Mouse (Mus musculus) urinary bladder, postnatal 4 days (tissue): ENCODE data around the gene Rhpn2.

Experiments used
- DNase-seq, 2 experiments: peaks; one replicate each; pipeline ENCODE4 v3.0.0; 2021 to 2022; ENCODE audit warnings: low spot score in 2 of 2

Gene Rhpn2

DNA sequence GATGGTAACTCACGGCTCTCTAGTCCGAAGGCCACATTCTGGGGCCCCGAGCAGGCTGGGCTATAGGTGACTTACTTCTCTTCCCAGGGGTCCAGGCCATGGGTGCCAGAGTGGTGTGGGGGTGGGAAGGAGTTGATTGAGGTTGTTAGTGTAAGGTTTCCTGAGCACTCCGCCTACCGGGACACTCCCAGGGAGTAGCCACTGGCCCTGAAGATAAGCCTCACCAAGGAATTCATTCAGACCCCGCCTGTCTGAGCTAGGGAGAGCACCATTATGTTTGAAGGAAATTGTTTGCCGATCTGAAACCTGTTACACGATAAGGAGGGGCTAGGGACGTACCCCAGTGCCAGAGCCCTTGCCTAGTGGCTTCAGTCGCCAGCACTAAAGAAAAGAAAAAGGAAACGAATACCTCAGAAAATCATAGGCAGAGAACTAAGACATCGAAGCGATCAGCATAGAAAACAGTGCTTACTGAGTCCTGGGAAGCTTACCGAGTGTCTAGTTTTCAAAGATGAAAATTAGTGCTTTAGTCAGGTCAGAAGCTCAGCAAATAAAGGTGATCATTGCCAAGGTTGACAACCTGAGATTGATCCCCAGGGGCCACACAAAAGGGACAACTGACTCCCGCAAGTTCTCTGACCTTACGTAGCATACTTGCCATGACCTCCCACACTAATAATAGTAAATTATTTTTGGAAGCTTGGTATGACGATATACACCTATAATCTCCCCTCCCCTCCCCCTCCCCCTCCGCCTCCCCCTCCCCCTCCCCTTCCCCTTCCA, 14.1 kb downstream of the Rhpn2 start:
- DNase-seq = no peak

DNA sequence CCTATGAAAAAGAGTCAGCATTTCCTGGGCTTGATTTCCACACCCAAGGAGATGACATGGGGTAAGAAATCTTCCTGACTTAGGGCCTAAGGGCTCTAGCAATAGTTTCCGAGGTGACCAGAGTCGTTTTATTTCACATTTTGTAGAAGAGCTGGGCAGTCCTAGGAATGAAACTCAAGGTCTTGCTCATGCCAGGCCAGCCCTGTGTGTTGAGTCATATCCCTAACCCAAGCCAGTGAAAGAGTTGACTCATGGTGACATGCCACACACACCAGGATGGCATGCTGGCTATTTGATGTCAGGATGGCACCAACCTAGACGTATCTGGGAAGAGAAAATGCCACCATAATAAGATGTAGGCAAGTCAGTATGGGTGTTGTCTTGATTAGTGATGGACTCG, 15.1 kb downstream of the Rhpn2 start:
- DNase-seq = no peak

DNA sequence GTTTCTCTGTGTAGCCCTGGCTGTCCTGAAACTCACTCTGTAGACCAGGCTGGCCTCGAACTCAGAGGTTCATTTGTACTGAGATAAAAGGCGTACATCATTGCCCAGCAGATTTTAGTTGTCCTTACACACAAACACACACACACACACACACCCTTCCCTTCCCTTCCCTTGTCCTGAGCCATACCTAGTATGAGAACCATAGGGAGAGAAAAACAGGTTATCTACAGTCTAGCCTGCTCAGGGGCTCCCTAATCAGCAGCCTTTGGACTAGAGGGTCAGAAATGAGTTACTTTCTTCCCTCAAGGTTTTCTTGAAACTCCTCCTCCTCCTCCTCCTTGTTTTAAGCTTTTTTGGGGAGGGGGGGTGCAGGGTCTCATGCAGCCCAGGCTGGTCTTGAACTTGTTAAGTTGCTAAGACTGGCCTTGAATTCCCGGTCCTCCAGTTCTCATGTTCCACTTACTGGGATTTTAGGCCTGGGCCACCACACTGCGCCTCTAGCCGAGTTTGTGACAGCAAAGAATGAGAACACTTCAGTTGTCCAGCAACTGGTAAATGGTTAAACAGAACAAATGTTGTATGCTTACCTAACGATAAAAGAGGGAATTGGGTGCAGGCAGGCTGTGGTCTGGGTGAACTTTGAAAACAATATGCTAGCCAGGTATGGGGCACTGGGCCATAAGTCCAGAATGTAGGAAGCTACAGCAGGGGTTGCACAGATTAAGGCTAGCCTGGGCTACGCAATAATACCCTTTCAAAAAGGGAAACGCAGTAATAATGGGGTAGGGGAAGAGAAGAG, 16.1 kb downstream of the Rhpn2 start:
- no peak for DNase-seq

DNA sequence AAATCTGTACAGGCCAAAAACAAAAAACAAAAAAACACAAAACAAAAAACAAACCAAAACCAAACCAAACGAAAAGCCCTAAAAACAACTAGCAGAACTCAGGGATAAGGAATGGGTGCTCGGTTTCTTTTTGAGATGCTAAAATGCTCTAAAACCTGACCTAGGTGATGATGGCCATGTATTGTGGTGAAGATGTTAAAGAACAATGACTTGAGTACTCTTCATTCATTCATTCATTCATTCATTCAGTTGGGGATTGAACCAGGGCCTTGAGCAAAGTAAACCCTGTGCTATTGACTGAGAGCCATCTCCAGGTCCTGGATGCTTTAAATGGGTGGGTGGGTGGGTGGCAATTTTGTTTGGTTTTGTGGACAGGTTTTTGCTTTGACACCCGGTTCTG, 17.2 kb downstream of the Rhpn2 start:
- DNase-seq = no peak

DNA sequence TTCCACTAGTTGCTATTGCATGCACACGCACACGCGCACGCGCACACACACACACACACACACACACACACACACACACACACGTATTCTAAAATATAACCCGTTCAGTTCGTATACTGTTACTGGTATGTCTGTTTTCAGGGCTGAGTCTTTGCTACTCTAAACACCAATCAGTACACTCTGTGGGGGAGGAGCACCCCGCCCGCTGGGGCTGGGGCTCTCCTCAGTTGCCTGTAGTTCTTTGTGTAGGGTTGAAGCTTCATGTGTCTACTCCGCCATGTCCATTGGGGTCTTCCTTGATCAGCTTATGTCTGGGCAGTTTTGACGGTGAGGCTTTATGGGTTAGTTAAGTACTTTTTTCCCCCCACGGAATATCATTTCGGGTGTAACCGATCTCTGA, 19.3 kb downstream of the Rhpn2 start:
- DNase-seq = no peak

DNA sequence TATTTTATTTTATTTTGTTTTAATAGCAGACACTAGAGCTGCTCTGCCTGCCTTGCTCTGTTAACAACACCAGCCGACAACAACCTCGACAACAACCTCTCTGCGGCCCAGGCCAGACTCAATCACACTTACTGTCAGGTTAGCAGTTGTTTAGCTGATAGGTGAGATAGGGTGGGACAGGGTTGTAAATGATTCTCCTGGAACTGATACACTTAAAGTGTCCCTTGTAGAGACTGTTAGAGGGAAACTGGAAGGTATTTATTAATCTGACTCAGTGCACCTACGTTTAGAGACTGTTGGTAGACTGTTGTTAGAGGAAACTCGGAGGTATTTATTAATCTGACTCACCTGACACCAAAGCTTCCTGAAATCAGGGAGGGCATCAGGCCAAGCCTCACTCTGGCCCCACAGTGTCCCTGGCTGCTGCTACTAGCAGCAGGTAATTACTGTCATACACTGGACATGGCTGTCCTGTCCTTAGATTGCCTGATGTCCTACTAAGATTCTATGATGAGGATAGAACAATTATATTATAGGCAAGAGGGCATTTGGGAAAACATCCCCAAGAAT, 21.4 kb downstream of the Rhpn2 start:
- no peak for DNase-seq

DNA sequence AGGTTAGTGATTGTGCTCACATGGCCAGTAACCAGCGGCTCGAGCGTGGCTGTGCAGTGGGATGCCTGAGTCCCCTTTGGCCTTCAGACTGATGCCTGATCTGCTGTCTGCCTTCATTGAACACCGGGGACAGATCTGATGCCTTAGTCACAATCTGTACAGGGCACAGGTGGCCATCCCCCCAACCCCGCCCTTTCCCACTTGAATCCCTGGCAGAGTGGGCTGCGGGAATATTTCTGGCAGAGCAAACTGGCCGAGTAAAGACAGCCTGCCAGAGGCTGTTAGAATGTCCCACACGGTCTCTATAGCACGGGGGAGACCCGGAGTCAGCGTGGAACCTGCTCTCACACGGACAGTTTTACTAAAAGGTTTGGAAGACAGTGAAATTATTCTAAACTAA, 23.7 kb downstream of the Rhpn2 start:
- no peak for DNase-seq

DNA sequence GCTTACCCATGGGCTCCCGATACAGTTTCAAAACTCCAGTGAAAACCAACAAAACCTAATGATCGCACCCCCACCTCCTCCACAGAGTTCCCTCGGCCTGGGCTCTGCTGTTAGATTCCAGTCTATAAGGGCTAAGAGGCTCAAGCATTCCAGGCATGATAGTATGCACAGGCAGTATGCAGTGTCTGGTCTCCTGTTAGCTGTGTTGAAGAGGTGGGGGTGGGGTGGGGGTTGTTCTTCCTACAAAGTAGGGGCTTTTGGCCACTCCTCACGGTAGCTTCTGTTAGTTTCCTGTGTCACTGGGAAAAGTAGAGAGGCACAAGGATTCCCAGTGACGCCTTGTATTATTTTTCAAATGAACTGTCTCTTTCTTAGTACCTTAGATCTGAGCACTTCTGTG, 28.3 kb downstream of the Rhpn2 start:
- no peak for DNase-seq

DNA sequence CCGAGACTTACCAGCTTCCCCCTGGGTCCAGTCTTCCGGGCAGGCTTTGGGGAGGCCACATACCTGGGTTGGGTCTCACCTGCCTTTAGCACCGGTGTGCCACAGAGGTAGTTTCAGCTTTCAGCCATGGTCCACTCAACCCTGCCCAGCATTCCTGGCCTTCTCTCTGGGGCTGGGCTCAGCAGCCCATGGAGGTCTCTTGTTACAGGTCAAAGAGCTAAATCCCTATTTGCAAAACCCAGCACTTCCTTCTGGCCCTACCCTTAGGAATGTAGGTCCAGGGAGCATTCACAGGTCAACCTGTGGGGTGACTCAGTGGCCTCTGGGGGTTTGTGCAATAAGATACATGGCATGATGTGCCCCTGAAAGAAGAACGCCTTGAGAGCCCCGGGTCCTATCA, 28.9 kb downstream of the Rhpn2 start:
- no peak for DNase-seq

DNA sequence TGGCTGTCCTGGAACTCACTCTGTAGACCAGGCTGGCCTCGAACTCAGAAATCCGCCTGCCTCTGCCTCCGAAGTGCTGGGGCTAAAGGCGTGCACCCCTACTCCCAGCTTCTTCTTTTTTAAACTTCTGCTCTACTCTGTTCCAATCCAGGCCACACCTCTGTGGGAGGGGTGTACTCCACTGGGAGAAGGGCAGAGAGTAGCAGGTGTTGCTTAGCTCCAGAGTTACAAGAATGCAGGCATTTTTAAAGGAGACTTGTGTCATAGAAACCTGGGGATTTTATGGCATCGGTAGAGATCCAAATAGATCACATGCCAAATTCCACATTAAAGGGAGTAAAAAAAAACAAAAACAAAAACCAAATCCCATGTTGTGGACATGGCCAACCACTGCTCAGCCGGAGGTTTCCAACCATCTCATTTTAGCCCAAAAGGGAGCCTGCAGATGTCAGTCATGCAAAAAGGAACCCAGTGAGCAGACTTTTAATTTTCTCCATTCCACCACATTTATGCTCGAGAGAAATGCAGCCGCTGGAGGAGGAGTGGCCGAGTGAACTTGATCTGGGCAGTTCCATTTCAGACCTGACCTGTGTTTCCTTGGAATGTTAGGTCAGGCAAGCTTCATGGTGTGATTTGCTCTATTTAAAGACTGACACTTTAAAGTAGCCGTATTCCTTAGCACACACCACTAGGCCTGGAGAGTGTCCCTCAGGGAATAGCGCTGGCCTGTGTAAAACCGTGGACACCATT, 31.4 kb downstream of the Rhpn2 start:
- no peak for DNase-seq

DNA sequence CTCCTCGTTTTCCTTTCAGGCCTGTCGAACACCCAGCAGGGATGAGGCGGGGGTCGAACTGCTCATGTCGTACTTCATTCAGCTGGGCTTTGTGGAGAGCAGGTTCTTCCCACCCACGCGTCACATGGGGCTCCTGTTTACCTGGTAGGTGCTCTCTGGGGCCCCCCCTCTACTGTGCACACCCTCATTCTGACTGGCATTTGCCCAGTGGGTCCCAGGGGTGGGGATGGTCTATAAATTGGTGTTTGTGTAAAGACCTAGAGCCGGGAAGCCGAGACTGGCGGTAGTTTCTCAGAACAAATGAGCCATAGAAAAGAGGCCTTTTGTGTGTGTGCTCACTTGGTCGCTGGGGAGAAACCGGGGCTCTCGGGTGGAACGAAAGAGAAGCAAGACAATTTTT, 37.1 kb downstream of the Rhpn2 start:
- DNase-seq = no peak

DNA sequence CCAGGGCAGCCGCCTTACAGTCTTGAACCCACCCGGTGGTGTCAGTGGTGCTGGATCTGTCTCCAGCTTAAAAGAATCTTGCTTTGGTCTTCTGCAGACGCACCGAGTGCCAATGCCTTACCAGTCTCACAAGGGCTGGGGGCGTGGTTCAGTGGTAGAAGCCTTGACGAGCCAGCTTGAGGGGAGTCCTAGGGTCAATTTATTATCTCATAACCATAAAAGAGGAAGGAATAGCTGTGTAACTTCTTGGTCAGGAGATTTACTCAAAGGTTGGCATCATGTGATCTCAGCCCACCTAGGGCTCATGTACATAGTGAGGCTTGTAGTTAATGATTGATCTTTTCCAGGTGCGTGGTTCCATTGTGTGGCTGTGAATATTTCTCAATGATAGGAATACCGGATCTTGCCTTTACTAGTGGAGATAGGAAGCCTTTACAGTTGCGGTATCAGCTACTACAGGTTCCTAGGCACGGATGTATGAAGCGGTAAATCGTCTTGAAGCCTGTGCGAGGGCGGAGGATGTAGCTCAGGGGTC, 38.6 kb downstream of the Rhpn2 start:
- DNase-seq = no peak

DNA sequence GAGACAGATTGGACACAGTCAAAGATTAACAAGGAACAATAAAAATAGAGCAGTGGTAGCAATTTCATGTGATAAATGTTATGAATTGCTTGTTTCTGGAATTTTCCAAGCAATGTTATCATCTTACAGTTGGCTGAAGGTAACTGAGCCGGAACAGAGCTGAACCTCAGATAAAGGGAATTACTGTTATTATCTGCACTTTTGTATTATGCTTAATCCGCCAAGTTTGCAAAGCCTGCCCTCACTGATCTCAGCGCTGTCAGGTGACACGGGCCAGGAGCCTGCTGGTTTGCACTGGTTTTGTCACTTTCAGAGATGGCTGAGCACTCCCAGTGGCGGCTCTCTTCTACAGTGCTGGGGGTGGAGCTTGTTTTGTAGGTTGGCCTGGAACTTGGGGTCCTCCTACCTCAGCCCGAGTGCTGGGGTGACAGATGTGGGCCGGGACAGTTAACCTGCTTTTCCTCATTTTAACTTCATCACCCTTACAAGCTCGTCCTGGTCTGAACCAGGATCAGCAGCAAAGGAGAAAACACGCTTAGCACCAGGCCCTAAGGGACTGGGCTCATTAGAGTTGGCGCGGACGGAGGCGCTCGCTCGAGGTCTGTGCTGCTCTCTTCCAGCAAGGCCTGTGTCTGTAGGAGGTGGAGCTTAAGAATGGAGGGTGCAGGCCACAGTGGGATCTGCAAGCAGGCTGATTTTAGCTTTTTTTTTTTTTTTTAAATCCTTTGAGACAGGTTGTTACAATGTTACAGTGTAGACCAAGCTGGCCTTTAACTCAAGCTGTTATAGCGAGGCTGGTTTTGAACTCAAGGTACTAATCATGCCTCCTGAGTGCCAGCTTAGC, 39.4 kb downstream of the Rhpn2 start:
- DNase-seq = no peak

DNA sequence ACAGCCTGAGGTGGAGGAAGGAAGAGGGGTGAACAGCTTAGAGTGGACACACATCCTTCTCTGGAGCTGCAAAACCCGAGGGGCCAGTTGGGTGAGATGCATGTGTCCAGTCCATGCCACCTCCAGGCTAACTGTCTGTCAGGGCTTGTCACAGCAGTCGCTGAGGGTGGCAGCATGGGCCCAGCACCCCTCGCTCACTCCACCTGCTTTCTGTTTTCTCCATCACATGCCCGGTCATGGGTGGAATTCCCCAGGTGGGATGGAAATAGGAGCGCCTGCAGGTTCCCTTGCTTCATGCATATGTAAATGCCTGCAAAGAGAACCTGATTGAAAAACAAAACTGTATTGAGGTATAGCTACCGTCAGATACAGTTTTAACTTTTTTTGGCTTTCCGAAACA, 40.3 kb downstream of the Rhpn2 start:
- DNase-seq = no peak

DNA sequence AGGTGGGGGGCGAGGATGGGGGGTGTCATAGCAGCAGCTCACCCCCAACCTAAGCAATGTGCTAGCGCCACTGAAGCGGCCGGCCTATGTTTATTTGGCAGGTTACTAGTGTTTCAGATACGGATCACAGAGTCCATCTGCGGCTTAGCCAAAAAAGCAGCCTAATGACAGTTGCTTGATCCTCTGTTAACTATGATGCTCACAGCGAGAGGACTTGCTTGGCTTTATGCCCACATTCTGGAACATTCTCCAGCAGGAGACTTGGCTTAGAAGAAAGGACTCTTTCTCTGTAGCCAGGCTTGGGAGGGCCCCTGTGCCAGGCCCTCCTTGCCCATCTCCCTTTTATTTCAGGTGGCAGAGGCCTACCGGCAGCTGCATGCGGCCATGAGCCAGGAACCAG, 42.7 kb downstream of the Rhpn2 start:
- DNase-seq = no peak

DNA sequence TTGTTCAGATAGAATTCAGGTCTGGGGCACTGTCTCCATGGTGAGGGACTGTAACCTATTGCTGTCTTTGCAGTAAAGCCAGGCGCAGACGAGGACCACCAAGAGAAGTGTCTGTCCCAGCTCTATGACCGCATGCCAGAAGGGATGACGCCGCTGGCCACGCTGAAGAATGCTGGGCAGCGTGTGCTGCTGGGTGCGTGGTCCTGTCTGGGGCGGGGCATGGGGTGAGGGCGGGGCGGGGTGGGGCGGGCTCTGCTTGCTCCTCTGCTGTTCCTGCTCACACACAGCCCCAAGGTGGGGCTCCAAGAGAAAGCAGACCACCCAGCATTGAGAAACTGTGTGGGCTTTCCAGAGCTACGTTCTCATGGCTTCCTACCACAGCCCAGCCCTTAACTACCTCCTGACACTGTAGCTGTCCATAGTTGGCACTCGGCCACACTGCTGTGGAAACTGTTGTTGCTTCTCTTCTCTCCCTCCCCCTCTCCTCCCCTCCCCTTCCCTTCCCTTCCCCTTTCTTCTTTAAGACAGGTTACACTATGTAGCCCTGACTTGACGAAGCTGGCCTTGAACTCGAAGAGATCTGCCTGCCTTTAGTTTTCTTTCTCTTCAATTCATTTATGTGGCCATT, 45.6 kb downstream of the Rhpn2 start:
- DNase-seq = no peak

DNA sequence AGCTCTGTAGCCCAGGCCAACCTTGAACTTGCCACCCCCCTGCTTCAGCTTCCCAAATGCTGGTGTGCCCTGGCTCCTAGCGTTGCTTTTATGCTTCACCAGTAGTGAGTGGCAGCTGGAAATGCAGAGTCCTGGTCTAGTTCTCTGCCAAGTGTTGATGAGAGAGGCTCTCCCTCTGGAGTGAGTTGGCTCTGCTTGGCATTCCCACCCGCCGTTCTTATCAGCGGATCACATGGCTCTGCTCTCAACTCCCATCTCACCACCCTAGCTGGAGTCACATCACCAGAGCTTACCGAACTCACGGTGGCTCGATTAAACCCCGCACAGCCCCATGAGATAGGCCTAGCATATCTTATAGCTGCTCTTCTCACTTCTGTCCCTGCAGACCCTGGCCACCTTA, 46.4 kb downstream of the Rhpn2 start:
- no peak for DNase-seq

DNA sequence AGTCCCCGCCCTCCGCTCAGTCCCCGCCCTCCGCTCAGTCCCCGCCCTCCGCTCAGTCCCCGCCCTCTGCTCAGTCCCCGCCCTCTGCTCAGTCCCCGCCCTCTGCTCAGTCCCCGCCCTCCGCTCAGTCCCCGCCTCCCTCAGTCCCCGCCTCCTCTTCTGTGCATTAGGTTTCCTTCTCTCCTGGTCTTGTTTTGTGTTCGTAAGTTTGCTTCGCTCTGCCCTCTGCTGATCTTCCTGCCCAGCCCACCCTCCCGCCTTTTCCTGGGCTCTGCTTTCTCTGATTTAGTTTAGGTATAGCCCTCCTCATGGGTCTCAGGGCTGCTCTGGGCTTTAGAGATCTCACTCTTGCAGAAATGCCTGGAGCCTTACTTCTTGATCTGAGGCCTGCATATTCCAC, 47.9 kb downstream of the Rhpn2 start:
- DNase-seq = no peak

DNA sequence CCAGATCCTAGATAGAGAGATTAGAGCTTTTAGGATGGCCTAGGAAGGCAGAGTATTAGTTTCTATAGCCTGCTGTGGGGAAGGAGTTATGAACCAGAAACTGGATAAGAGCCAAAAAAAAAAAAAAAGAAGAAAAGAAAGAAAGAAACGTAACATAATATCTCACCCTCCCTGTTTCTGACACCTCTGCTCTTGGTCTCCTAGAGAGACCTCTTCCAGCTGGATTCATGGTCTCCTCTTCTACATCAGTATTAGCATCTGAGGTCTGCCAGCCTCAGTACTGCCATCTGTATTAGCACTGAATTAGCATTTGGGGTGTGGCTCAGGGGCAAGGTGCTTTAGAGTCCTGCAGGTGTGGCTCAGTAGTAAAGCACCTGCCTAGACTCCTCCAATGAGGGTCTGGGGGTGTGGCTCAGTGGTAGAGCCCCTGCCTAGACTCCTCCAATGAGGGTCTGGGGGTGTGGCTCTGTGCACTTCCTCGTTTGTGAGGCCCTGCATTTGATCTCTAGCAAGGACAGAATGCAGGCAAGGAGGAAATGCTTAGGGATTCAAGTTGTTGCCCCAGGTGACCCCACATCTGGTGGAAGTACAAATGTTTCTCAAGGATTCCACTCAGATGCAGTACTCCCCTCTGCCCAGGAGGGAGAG, 48.9 kb downstream of the Rhpn2 start:
- DNase-seq = no peak

DNA sequence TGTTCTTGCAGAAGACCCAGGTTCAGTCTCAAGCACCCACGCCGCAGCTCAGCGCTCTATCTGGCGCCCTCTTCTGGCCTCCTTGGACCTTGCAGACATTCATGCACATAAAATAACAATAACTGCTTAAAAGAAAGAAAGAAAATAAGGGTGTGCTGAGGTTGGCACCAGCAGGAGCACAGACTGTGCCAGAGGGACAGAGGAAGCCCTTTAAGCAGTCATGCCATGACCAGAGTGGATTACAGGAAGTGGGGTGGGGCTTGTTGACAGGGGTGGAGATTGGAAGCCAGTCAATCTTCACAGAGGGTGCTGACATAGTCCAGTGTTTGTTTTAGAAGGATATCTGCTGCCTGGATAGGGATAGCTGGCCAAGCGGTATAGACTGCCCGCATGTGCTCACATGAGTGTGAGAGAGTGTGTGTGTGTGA, 52.6 kb downstream of the Rhpn2 start:
- DNase-seq = no peak
